Mouse (Mus musculus): Measurements from ENCODE around the gene Vmn2r32.
"Not testable (repeated sequence)": the region's sequence is repeated elsewhere in the genome, so short reads cannot be mapped to it uniquely, and the experiment has no call there.

The Vmn2r32 gene

DNA sequence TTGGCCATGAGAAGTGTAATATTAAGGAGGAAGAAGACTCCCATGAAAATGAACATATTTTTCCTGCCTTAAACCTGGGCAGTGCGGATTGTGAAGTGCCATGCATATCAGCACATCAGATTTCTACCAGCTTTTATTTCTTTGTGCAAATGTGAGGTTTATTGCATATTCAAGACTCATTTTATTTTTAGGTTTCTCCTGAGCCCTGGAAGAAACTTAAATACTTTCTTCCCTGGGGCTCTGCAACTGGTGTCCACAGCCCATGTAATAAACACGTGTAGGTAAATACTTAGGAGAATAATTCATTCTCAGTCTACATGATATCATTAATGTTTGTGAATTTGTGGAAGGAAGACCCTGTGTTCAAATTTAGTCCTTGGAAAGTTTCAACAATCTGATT lies at the start of gene Vmn2r32:
TSS of gene Vmn2r32 (minus strand) at position 101 of the 400 bp plus-strand sequence.
- not testable (repeated sequence) for DNase-seq (ENCODE audit: low read depth)
